Mouse (Mus musculus) MEL (cell line): Measurements from ENCODE around the gene Teddm1a. TPM values are rescaled to one million over a fixed set of nuclear protein-coding genes. Genes with fewer than 3 reads are reported as not detected.

Source experiments
- DNase-seq: peaks from one replicate; pipeline ENCODE4 v3.0.0; 2011; ENCODE audit warnings: low read depth, low spot score
- H3K27ac ChIP-seq: 2 replicates; pipeline ENCODE4 v1.5.1; 2012; ENCODE audit warnings: low read depth, mild to moderate bottlenecking, control low read depth, low read length, moderate library complexity; ENCODE audit not compliant: control insufficient read depth
- H3K27me3 ChIP-seq, 2 experiments: fragments of 150-350 bp in 1 of 2; sonication (generic) in 1 of 2; 2 replicates each; pipeline ENCODE4 v1.6.1; 2012; ENCODE audit warnings: low read length in 2 of 2, mild to moderate bottlenecking in 2 of 2, improper control_type of control experiment in 1 of 2, moderate library complexity in 1 of 2; ENCODE audit not compliant: insufficient read depth in 2 of 2, control insufficient read depth in 1 of 2
- H3K36me3 ChIP-seq, 2 experiments: 2 replicates each; pipeline ENCODE4 v1.6.1; 2012 to 2014; ENCODE audit warnings: low read length in 2 of 2, improper control_type of control experiment in 1 of 2, inconsistent platforms in 1 of 2, mild to moderate bottlenecking in 1 of 2; ENCODE audit not compliant: insufficient read depth in 2 of 2, control insufficient read depth in 1 of 2
- H3K4me1 ChIP-seq, 2 experiments: fragments of 150-350 bp in 1 of 2; sonication (generic) in 1 of 2; 2 replicates each; pipeline ENCODE4 v1.6.1; 2012; ENCODE audit warnings: low read length in 2 of 2, improper control_type of control experiment in 1 of 2, mild to moderate bottlenecking in 1 of 2; ENCODE audit not compliant: insufficient read depth in 2 of 2, control insufficient read depth in 1 of 2
- H3K4me3 ChIP-seq, 2 experiments: fragments of 150-350 bp in 1 of 2; sonication (generic) in 1 of 2; 2 replicates each; pipeline ENCODE4 v1.5.1; 2012; ENCODE audit warnings: low read depth in 2 of 2, low read length in 2 of 2, mild to moderate bottlenecking in 2 of 2, moderate library complexity in 2 of 2, control low read depth in 1 of 2, improper control_type of control experiment in 1 of 2; ENCODE audit not compliant: control insufficient read depth in 1 of 2, insufficient read depth in 1 of 2
- H3K79me2 ChIP-seq: 2 replicates; pipeline ENCODE4 v1.6.1; 2012; ENCODE audit warnings: mild to moderate bottlenecking, low read length, moderate library complexity; ENCODE audit not compliant: control insufficient read depth, poor library complexity, insufficient read depth
- H3K9ac ChIP-seq: 2 replicates; pipeline ENCODE4 v1.6.1; 2012; ENCODE audit warnings: low read depth, mild to moderate bottlenecking, control low read depth, low read length, moderate library complexity; ENCODE audit not compliant: control insufficient read depth, poor library complexity, severe bottlenecking
- H3K9me3 ChIP-seq: fragments of 150-350 bp; sonication (generic); replicated peaks from 2 replicates; pipeline ENCODE4 v1.6.1; 2012; ENCODE audit warnings: mild to moderate bottlenecking, low read length, improper control_type of control experiment, moderate library complexity; ENCODE audit not compliant: insufficient read depth
- BHLHE40 ChIP-seq: IDR thresholded peaks from 2 replicates; pipeline ENCODE4 v1.6.1; 2012; ENCODE audit warnings: low read depth, mild to moderate bottlenecking, inconsistent platforms, low read length, improper control_type of control experiment, borderline replicate concordance
- CHD1 ChIP-seq: IDR thresholded peaks from 2 replicates; pipeline ENCODE4 v1.6.1; 2012; ENCODE audit warnings: low read depth, mild to moderate bottlenecking, inconsistent platforms, low read length, improper control_type of control experiment
- CHD2 ChIP-seq: IDR thresholded peaks from 2 replicates; pipeline ENCODE4 v1.6.1; 2011; ENCODE audit warnings: low read length, improper control_type of control experiment
- E2F4 ChIP-seq: IDR thresholded peaks from 2 replicates; pipeline ENCODE4 v1.6.1; 2011; ENCODE audit warnings: low read depth, low read length, improper control_type of control experiment, borderline replicate concordance
- EP300 ChIP-seq, 2 experiments: IDR thresholded peaks; 2 replicates each; pipeline ENCODE4 v1.6.1; 2011; ENCODE audit warnings: improper control_type of control experiment in 2 of 2, low read length in 2 of 2, low read depth in 1 of 2, mild to moderate bottlenecking in 1 of 2
- ETS1 ChIP-seq: IDR thresholded peaks from 2 replicates; pipeline ENCODE4 v1.6.1; 2012; ENCODE audit warnings: low read depth, mild to moderate bottlenecking, inconsistent platforms, low read length, improper control_type of control experiment, moderate library complexity
- GABPA ChIP-seq: IDR thresholded peaks from 2 replicates; pipeline ENCODE4 v1.6.1; 2012; ENCODE audit warnings: low read depth, mild to moderate bottlenecking, inconsistent platforms, low read length, improper control_type of control experiment, moderate library complexity
- GATA1 ChIP-seq: IDR thresholded peaks from 2 replicates; pipeline ENCODE4 v1.6.1; 2011; ENCODE audit warnings: low read depth, low read length, improper control_type of control experiment
- HCFC1 ChIP-seq: IDR thresholded peaks from 2 replicates; pipeline ENCODE4 v1.6.1; 2012; ENCODE audit warnings: low read depth, mild to moderate bottlenecking, inconsistent platforms, low read length, improper control_type of control experiment, moderate library complexity
- JUND ChIP-seq: IDR thresholded peaks from 2 replicates; pipeline ENCODE4 v1.6.1; 2011; ENCODE audit warnings: low read depth, mild to moderate bottlenecking, improper control_type of control experiment, low read length
- KAT2A ChIP-seq: conservative IDR thresholded peaks from 2 replicates; pipeline ENCODE4 v1.6.1; 2012; ENCODE audit warnings: low read depth, low read length, improper control_type of control experiment, inconsistent platforms
- MAX ChIP-seq: IDR thresholded peaks from 2 replicates; pipeline ENCODE4 v1.6.1; 2011; ENCODE audit warnings: low read length, improper control_type of control experiment
- MEF2A ChIP-seq: IDR thresholded peaks from 2 replicates; pipeline ENCODE4 v1.6.1; 2014; ENCODE audit warnings: low read depth, mild to moderate bottlenecking, inconsistent platforms, low read length, improper control_type of control experiment; ENCODE audit not compliant: poor library complexity, insufficient replicate concordance, severe bottlenecking; ENCODE audit errors: extremely low read depth
- MXI1 ChIP-seq: IDR thresholded peaks from 2 replicates; pipeline ENCODE4 v1.6.1; 2011; ENCODE audit warnings: mild to moderate bottlenecking, low read depth, low read length, improper control_type of control experiment
- MYB ChIP-seq: IDR thresholded peaks from 2 replicates; pipeline ENCODE4 v1.6.1; 2011; ENCODE audit warnings: mild to moderate bottlenecking, low read depth, low read length, improper control_type of control experiment
- MYC ChIP-seq: IDR thresholded peaks from 2 replicates; pipeline ENCODE4 v1.6.1; 2011; ENCODE audit warnings: low read depth, mild to moderate bottlenecking, low read length, improper control_type of control experiment, moderate library complexity
- POLR2AphosphoS2 ChIP-seq: IDR thresholded peaks from 2 replicates; pipeline ENCODE4 v1.6.1; 2011; ENCODE audit warnings: low read length, improper control_type of control experiment
- POLR2AphosphoS5 ChIP-seq: IDR thresholded peaks from 2 replicates; pipeline ENCODE4 v1.6.1; 2012; ENCODE audit warnings: low read depth, borderline replicate concordance, mild to moderate bottlenecking, inconsistent platforms, low read length, moderate library complexity, mixed read lengths
- SIN3A ChIP-seq: IDR thresholded peaks from 2 replicates; pipeline ENCODE4 v1.6.1; 2012; ENCODE audit warnings: low read length, improper control_type of control experiment, inconsistent platforms
- TAL1 ChIP-seq: IDR thresholded peaks from 2 replicates; pipeline ENCODE4 v1.6.1; 2012; ENCODE audit warnings: mild to moderate bottlenecking, inconsistent platforms, low read length, moderate library complexity, mixed read lengths
- TBP ChIP-seq: IDR thresholded peaks from 2 replicates; pipeline ENCODE4 v1.8.0; 2011; ENCODE audit warnings: low read depth, low read length, improper control_type of control experiment
- TCF12 ChIP-seq: IDR thresholded peaks from 2 replicates; pipeline ENCODE4 v1.6.1; 2014; ENCODE audit warnings: low read depth, mild to moderate bottlenecking, inconsistent platforms, low read length, improper control_type of control experiment, moderate library complexity
- UBTF ChIP-seq: IDR thresholded peaks from 2 replicates; pipeline ENCODE4 v1.6.1; 2012; ENCODE audit warnings: low read depth, mild to moderate bottlenecking, inconsistent platforms, low read length, improper control_type of control experiment, moderate library complexity, borderline replicate concordance; ENCODE audit not compliant: insufficient read depth
- USF1 ChIP-seq: IDR thresholded peaks from 2 replicates; pipeline ENCODE4 v1.6.1; 2014; ENCODE audit warnings: low read depth, mild to moderate bottlenecking, inconsistent platforms, low read length, improper control_type of control experiment, moderate library complexity
- ZKSCAN1 ChIP-seq: IDR thresholded peaks from 2 replicates; pipeline ENCODE4 v1.6.1; 2012; ENCODE audit warnings: low read depth, mild to moderate bottlenecking, inconsistent platforms, low read length, improper control_type of control experiment, moderate library complexity
- ZMIZ1 ChIP-seq: IDR thresholded peaks from 2 replicates; pipeline ENCODE4 v1.6.1; 2012; ENCODE audit warnings: low read depth, mild to moderate bottlenecking, inconsistent platforms, low read length, improper control_type of control experiment, moderate library complexity
- ZNF384 ChIP-seq: IDR thresholded peaks from 2 replicates; pipeline ENCODE4 v1.6.1; 2012; ENCODE audit warnings: low read depth, mild to moderate bottlenecking, inconsistent platforms, low read length, improper control_type of control experiment
- polyA plus RNA-seq, 2 experiments: library from polyadenylated mRNA; stranded (reverse) in 1 of 2; unstranded in 1 of 2; fragments of >175 nt in 1 of 2; fragments of >200 nt in 1 of 2; gene quantifications; 2 replicates each; pipeline versions ENCODE4 v1.2.1 to v1.2.4; 2012; ENCODE audit warnings: low replicate concordance in 2 of 2, low read depth in 1 of 2; ENCODE audit not compliant: insufficient read length in 2 of 2, insufficient read depth in 1 of 2, missing spikeins in 1 of 2
- total RNA-seq: library from RNA; depleted of rRNA; stranded (reverse); fragments of 300-350 nt; gene quantifications from 2 replicates; pipeline ENCODE4 v1.2.3, GENCODE M21; 2012

The Teddm1a gene
- total and polyA plus RNA-seq, 3 experiments = not detected

GRCm38 (mm10) chr1:153908741-153909140 lies 17.2 kb downstream of the Teddm1a start:
- H3K9ac ChIP-seq = no peak overlapping the region
- no peak overlapping the region; the same call in 1 of the 2 replicates for H3K27ac ChIP-seq
- DNase-seq = no peak
- peaks cover 6 to 12% of the 10 kb centered on the region in 2 experiments for H3K36me3 ChIP-seq
- H3K4me1 ChIP-seq = peaks cover 2 to 11% of the 10 kb centered on the region in 2 experiments; a peak in 3 of 4 replicates
- TF ChIP-seq E2F4 = no peak
- TF ChIP-seq MYB = no peak
- TF ChIP-seq MAX = no peak
- no peak for TF ChIP-seq ZNF384
- no peak for TF ChIP-seq MEF2A
- no peak for TF ChIP-seq EP300 (IDR thresholded peaks at IDR 0.05; ENCODE audit: low read depth in 1 of 2, low read length in 2 of 2)
- TF ChIP-seq ETS1 = no peak
- TF ChIP-seq, all 39 proteins: peak for 0
- H3K4me3 ChIP-seq = no peak overlapping the region
- no peaks in the 10 kb centered on the region for H3K9me3 ChIP-seq
- no peaks in the 10 kb centered on the region for H3K27me3 ChIP-seq
- H3K79me2 ChIP-seq = no peaks in the 10 kb centered on the region

GRCm38 (mm10) chr1:153909213-153909962 lies 17.8 kb downstream of the Teddm1a start:
- H3K27me3 ChIP-seq = no peaks in the 10 kb centered on the region
- no peaks in the 10 kb centered on the region for H3K9me3 ChIP-seq
- H3K4me3 ChIP-seq = peak overlapping the region; percentile 6 to 15
- H3K4me1 ChIP-seq = peaks cover 2 to 14% of the 10 kb centered on the region in 2 experiments; a peak in 3 of 4 replicates
- H3K36me3 ChIP-seq = peaks cover 6 to 13% of the 10 kb centered on the region in 2 experiments
- DNase-seq = peak; percentile 88
- H3K27ac ChIP-seq = peak overlapping the region; percentile 87
- no peaks in the 10 kb centered on the region for H3K79me2 ChIP-seq
- peak overlapping the region; percentile 48 for H3K9ac ChIP-seq
- peak; percentile 63; the same call in 1 of the 2 replicates for TF ChIP-seq MEF2A
- peak; percentile 91 for TF ChIP-seq ZNF384
- 0 out of 2 replicates have a peak, but pooled peaks have one; percentile 38 for TF ChIP-seq MYC
- TF ChIP-seq E2F4 = no peak
- no peak for TF ChIP-seq TBP
- TF ChIP-seq GABPA = 0 out of 2 replicates have a peak, but pooled peaks have one; percentile 47
- TF ChIP-seq KAT2A = no peak; the same call in 1 of the 2 replicates
- TF ChIP-seq HCFC1 = peak; percentile 66
- no peak for TF ChIP-seq JUND
- peak; percentile 80 for TF ChIP-seq TCF12
- TF ChIP-seq CHD1 = no peak; the same call in 1 of the 2 replicates
- TF ChIP-seq GATA1 = peak; percentile 55
- TF ChIP-seq POLR2AphosphoS5 = no peak
- TF ChIP-seq POLR2AphosphoS2 = peak; percentile 19; the same call in 1 of the 2 replicates
- peak; percentile 39; the same call in 1 of the 2 replicates for TF ChIP-seq BHLHE40
- peak; percentile 72; the same call in 1 of the 2 replicates for TF ChIP-seq SIN3A
- TF ChIP-seq EP300 (IDR thresholded peaks at IDR 0.05; ENCODE audit: low read depth in 1 of 2, low read length in 2 of 2) = peak; percentile 76 to 91
- 0 out of 2 replicates have a peak, but pooled peaks have one; percentile 12 for TF ChIP-seq USF1
- TF ChIP-seq CHD2 = peak; percentile 36; the same call in 1 of the 2 replicates
- no peak for TF ChIP-seq UBTF
- TF ChIP-seq ETS1 = peak; percentile 89
- peak; percentile 40; the same call in 1 of the 2 replicates for TF ChIP-seq ZKSCAN1
- TF ChIP-seq MYB = peak; percentile 83
- peak; percentile 63 for TF ChIP-seq MAX
- peak; percentile 45; the same call in 1 of the 2 replicates for TF ChIP-seq ZMIZ1
- TF ChIP-seq MXI1 = peak; percentile 73; the same call in 1 of the 2 replicates
- peak; percentile 27 for TF ChIP-seq TAL1
